Mouse (Mus musculus) hindlimb bud, embryonic 11.5 days (tissue): ENCODE data around the gene Mobp.
A peak's percentile ranks its signal among the peaks of the same experiment; 100 is the strongest.
"Not testable (repeated sequence)": the region's sequence is repeated elsewhere in the genome, so short reads cannot be mapped to it uniquely, and the experiment has no call there.

Experiments used
- DNase-seq: peaks from one replicate; pipeline ENCODE4 v3.0.0-alpha.2; 2012; ENCODE audit warnings: low read depth, low spot score; ENCODE audit errors: extremely low spot score

Mobp gene

DNA sequence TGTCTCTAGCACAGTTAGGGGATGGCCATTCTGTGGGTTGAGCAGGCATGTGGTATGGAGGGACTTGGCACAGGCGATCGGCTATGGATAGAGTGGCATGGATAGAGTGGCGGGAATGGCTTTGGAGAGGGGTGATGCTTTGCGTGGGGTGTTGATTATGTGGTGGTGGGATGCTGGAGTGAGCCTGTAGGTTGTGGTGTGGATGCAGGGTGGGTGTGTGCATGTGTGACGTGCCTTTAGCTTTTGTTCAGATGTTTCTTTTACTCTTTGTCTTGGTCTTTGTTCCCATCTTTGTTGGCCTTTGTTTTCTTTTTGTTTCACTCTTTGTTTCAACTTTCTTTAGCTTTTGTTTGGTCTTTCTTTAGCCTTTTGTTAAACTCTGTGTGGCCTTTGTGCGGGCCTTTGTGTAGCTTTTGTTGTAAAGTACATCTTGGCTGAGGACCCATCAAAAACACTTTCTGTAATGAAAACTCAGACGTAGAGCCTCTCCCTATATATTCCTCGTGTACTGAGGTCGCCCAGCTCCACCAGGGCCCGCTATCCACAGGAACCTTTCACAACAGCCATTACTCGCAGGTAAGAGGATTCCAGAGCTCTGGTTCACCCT is at the start of gene Mobp:
TSS of gene Mobp (plus strand) at position 486 of the 607 bp plus-strand sequence.
- DNase-seq, result no peak

DNA sequence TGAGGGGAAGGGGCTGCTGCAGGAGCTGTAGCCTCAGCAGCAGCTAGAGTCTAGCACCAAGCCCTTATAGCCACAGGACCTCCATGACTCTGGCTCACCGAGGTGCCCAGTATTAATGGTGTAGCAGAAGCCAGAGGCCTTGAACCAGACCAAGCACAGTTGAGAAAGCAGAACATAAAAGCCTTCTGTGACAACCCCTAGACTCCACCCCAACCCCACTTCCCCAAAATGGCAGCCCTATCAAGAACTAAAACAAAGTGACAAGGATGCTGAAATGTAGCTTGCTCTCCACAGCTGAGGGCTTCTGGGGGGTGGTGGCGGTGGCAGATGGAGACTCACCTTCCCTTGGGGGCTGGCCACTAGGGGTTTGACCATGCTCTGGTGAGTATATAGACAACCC is 48.3 kb upstream of the Mobp start:
- DNase-seq, result no peak

DNA sequence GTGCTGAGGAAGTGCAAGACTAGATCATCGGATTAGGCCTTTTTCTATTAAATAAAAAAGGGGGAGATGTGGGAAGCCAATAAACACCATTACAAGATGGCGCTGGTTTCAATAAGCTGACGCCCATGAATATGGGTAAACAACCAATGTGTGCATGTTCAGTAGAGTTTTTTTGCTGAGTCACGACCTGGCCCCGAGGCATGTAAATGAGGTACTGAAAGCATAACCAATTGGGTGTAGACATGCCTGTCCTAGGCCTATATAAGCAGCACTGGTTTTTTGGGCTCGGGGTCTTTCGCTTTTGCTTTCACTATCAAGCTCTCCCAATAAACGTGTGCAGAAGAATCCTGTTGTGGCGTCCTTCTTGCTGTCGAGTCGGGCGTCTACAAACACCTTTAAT is 40.6 kb upstream of the Mobp start:
- not testable (repeated sequence) for DNase-seq

DNA sequence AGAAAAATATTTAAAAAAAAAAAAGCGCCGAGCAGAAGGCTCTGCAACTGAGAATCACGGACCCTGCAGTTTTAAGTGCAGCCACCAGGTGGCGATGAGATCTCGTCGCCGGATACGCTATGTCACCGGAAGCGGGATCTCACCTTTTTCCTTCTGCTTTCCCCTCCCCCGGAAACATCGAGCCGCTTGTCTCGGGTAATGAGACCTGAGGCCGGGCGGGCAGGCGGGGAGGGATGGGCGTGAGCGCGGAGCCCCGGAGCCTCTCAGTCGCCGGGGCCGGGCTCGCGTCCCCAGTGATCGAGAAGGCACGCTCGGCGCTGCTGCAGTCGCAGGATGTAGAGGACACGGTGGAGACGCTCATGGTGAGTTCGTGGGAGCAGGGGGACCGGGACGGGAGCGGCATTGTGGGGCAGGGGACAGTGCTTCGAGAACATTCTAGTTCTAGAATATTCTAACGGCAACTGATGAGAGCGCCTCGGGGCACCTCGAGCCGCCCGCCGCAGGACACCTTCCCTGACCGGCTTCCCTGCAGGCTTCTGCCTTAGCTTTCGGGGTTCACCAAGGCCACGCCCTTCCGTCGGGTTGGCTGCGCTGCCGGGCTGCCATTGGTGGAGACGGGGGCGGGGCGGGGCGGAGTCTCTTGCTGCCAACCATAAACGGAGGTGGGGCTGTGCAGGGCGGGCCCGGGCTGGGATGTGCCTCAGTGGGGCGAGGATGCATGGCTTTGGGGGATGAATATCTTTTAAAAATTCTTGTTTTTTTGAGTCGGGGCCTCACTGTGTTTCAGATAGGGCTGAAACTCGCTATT is 39.1 kb upstream of the Mobp start, which contains the start of gene Slc25a38:
TSS of gene Slc25a38 (plus strand) at position 164 of the 808 bp plus-strand sequence.
- peak; percentile 92 for DNase-seq

DNA sequence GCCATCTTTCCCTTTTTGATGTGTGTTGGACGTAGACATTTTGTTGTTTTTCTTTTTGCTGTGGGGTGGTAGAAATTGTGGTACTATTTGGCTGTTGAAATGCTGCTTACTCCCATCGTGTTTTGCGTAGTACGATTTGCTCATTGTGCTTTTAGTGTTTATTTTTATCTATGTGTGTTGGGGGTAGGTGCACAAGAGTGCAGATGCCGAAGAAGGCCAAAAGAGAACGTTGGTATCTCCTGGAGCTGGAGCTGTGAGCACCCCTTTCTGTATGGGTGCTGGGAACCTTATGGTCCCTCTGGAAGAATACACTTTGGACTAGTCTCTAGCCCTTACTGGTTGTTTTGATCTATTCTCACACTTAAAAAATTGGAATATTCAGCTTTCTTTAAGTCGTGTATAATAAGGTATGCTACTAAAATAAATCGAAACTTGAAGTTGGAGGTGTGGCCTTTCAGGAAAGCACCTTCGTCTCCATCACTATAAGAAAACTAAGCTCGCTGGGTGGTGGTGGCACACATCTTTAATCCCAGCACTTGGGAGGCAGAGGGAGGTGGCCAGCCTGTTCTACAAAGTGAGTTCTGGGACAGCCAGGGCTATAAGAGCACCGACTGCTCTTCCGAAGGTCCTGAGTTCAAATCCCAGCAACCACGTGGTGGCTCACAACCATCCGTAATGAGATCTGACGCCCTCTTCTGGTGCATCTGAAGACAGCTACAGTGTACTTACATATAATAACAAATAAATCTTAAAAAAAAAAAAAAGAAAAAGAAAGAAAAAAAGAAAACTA is 38.2 kb upstream of the Mobp start:
- DNase-seq, result no peak

DNA sequence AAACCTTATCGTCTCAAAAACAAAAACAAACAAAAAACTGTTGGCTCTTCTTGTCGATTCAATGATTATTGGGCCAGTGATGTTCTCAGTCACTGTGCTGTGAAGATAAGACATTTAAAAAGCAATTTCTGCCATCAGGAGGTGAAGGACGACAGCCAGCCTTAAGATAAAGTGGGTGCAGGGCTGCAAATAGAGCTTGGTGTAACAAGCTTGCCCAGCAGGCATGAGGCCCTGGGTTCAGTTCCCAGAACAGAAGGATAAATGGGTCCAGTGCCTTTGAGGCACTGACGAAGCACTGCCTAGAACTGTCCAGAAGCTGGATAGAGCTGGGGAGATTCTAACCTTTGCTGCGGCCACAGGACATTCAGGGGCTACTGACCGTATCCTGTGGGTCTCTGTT is 37.0 kb upstream of the Mobp start:
- no peak for DNase-seq

DNA sequence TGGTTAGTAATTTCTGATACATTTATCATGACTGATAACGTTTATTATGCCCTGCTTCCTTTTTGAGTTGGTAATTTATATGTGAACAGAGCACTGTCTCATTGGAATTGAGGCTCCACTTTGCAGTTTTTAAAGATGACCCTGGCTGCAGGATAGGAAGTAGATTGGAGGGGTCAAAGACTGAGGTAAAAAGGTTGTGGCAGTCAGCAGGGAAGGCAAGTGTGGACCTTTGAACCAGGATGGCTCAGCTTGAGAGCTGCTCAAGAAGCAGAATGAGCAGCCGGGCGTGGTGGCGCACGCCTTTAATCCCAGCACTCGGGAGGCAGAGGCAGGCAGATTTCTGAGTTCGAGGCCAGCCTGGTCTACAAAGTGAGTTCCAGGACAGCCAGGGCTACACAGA is 36.1 kb upstream of the Mobp start:
- DNase-seq, result no peak

DNA sequence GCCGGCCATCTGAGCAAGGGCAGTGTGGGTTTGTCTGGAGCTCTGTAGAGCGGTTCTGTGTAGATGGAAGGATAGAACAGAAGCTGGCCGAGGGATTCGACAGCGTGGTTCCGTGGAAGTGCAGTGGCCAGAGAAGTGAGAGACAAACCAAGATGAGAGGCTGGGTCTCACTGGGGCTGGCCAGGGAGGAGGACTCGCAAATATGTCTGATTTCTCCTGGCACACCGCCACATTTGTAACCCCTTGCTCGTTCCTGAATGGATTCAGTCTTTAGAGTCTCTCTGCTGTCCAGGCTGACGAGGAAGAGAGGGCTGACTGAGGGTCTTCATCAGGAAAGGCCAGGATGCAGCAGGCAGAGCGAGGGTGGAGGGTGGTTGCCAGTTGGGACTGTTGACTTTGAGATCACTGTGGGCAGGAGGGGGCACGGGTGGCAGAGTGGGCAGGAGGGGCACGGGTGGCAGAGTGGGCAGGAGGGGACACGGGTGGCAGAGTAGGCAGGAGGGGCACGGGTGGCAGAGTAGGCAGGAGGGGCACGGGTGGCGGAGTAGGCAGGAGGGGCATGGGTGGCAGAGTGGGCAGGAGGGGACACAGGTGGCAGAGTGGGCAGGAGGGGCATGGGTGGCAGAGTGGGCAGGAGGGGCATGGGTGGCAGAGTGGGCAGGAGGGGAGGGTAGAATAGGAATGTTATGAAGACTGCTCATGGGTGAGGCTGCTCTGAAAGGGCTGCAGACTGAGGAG is 35.3 kb upstream of the Mobp start:
- no peak for DNase-seq

DNA sequence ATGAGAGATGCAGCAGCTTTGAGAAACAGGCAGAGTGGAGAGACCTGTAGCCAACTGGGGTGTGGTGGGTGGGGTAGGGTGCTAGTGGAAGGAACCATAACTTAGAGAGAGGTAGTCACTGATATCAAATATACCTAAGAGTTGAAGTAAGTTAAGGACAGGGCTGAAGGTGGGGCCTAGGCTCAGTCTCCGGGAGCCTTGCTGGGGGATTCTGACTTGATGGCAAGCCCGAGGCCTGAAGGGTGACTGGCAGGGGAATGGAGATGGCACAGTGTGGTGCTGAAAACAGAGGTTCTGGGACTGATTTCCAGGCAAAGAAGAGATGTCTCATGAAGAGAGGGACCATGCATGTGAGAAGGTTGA is 34.7 kb upstream of the Mobp start:
- DNase-seq, result no peak

DNA sequence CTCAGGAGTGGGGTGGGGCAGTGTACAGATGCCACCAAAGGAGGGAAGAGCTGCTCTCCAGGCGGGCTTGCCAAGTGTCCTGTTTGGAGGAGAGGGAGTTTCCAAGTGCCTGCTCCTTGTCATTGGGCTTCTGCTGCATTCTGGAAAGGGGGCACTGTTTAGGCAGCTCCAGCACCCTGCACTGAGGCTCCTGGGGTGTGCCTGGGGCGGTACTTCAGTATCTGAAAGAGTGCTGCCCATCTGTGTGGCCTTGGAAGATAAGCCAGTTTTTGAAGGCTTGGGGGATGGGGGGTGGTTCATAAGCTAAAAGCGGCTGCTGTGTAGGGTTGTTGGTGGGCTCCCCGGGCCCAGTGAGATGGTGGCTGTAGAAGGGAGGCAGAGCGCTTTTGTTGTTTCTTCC is 33.9 kb upstream of the Mobp start:
- no peak for DNase-seq

DNA sequence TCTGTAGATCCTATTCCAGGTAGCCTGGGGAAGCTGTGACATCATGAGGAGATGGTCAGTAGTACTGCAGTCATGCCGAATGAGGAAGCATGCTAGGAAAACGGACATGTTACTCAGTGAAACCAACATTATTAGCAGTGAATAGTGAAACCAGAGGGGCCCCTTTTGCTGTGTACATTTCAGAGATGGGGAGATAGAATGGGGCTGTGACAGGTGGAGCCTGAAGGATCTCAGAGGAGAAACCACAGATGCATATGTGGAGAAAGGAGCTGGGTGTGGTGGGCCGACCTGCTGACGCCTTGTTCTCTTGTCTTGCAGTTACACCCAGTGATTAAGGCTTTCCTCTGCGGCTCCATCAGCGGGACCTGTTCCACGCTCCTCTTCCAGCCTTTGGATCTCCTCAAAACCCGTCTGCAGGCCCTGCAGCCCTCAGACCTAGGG is 33.3 kb upstream of the Mobp start:
- DNase-seq, result no peak

DNA sequence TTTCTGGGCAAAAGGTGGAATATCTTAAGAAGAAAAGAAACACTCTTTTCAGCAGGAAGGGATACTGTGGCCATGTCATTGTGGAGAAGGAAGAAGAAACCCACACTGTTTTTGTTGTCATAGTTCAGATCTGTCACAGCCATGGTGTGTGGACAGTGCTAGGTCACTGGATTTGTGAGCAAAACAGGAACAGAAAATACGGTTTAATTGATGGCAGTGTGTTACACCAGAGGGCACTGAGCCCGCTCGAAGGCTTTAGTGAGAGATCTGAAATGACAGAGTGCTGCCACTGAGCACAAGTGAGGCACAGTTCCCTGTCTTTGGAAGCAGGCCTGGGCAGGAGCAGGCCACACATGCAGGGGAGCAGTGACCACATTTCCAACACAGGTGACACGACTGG is 31.3 kb upstream of the Mobp start:
- no peak for DNase-seq

DNA sequence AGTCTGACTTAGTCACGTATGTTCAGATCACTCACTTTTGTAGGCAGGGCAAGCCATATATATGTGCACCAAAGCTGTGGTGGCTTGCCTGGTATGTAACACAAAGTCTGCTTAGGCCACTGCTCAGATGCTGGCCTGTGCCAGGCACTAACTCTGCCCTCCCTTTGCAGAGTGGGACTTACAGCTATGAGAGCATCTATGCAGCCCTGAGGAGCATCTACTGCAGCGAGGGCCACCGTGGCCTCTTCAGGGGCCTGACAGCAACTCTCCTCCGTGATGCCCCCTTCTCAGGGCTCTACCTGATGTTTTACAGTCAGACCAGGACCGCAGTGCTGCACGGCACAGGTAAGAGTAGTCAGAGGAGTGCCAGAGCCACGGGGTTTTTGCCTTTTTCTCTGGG is 29.0 kb upstream of the Mobp start:
- DNase-seq, result no peak

DNA sequence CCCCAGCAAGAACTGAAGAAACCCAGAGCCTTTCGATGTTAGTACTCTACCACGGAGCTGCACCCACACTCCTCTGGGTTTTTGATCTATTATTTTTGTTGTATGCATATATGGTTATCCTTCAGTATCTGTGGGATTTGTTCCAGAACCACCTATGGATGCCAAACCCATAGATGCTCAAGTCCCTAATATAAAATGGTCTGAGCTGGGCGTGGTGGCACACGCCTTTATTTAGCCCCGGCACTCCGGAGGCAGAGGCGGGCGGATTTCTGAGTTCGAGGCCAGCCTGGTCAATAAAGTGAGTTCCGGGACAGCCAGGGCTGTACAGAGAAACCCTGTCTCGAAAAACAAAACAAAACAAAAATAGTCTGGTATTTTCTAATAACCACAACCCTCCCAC is 22.6 kb upstream of the Mobp start:
- no peak for DNase-seq

DNA sequence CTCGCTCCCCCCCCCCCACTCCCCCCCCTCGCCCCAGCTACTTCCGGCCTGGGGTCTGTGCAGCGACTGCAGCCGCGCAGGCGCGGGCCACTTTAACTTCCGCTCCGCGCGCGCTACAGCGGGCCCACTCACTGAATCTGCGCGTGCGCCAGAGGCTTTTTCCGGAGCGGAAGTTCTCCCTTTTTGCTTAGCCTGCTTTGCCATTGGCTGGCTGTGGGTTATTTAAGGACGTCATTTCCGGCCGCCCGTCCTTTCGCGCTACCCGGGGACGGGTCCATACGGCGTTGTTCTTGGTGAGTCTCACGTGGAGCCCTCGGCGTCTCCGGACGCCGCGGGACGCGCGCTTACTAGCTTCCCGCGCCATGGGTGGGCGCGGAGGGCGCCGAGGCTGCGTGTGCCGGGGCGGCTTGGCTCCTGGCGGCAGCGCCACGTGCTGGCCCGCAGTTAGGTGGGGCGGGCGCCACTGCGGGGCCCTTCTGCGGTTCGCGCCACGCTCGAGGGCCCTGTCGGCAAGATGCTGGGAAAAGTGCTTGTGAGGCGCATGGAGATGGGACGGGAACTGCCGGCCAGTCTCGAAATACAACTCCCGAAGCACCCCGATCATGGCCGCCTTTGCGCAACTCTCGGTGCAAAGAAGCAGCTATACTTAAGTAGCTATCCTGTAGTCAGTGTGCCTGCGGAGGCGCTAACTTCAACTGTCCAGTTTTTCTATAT is 21.8 kb upstream of the Mobp start, which contains the start of gene Rpsa:
TSS of gene Rpsa (plus strand) at position 152 of the 714 bp plus-strand sequence.
- peak; percentile 95 for DNase-seq

DNA sequence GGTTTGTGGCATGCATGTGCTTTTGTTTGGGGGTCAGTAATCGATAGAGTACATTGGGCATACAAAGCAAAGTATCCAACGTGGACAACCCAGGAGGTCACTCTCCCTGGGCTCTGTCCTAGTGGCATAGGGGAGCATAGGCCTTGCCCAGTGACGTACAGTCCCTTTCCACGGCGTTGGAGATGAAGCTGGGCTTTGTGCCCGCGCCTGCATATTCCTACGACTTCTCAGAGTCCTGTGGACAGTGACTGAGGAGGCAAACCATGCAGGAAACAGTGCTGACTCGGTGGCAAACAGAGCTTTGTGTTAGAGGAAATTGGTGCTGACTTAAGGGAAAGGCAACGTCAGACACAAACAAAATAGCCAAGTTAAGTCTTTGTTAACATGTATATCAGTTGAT is 20.2 kb upstream of the Mobp start:
- no peak for DNase-seq

DNA sequence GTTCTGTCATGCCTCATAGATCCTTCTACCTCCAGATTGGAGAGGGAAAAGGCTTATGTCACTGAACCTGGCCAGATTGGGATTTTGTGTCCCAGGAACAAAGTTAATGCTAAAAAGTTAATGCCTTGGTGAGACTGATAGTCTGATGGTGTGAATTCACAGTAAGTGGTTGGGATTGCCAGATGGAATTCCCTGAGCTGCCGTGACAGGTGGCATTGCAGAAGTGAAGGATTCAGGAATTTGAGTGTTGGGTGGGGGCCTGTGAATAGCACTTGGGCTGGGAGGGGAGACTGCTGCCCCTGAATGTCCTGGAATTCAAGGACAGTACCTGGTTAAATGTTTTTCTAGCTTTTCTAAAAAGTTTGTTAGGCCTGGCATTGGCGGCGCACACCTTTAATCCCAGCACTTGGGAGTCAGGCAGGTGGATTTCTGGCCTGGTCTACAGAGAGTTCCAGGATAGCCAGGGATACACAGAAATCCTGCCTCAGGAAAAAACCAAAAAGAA is 17.7 kb upstream of the Mobp start:
- DNase-seq, result no peak

DNA sequence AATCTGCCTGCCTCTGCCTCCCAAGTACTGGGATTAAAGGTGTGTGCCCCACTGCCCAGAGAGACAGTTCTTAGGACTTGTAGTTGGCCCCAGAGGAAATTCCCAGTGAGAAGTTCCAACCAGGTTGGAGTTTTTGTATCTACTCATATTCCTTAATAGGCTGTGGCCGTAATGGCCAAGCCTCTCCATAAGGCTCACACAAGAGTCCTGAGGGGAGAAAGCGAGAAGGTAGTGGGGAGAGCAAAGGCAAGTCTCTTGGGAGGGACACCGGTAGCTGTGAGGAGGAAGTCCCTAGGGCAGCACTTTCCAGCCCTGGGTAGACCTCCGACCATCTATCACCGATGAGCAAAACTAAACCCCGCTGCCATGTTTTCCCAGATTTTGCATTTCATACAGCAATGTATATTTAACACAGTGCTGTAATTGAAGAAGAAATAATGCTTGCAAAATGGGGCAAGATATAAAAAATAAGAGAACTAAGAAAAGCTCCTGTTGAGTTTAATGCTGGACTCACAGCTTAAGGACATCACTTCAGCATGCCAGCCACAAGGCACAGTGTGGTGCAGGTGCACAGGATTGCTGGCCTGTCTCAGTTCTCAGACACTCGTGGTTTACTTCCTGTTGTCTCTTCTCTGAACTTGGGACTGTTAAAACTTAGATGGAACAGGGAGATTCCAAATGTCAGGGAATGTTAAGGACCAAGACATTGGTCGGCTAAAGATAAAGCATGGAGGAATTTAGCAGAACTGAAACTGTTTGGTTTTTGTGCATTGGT is 16.3 kb upstream of the Mobp start:
- no peak for DNase-seq

DNA sequence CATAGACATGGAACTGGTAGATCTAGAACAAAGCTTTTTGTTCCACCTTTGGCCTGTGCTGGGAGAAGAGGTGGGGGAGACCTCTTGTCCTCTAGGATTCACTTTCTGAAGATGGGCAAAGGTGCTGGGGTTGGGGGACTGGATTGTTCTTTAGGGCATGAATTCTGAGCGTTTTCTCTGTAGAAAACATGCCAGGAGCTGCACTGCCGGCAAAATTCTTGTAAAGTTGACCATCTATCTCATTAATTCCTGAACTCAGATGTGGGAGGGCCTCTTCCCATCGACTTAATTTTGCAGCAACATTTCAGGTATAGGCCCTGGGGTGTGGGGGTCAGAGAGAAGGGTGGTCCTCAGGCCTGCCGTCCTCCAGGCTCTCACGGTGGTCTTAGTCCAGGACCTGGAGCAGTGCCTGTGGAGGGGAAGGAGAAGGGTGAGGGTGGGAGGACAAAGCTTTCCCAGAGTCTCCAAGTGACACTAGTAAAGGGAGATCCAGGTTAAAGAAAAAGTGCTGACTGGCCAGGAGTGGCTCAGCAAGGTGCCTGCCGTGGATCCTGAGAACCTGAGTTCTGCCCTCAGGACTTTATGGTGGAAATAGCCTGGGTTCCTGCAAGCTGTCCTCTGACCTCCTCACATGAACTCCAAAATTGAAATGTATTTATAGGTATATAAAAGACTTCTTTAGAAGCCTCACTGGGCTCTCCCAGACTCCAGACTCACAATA is 15.6 kb upstream of the Mobp start:
- no peak for DNase-seq
